Mouse (Mus musculus) limb, embryonic 14.5 days (tissue): ENCODE measurements around the gene Man2a1. TPM values are rescaled to one million over a fixed set of nuclear protein-coding genes. Genes with fewer than 3 reads are reported as not detected.

Source experiments
- ATAC-seq: fragments of 200-750 bp; cut with Nextera tagmentation; 2 replicates; pipeline ENCODE4 v1.8.0; 2017; ENCODE audit warnings: low read depth, moderate number of reproducible peaks, moderate TSS enrichment; ENCODE audit not compliant: low FRiP score
- DNase-seq: peaks from one replicate; pipeline ENCODE4 v3.0.0-alpha.2; 2015; ENCODE audit warnings: low spot score
- H3K27ac ChIP-seq: fragments of 300-500 bp; sonication (generic); replicated peaks from 2 replicates; pipeline ENCODE4 v1.5.1; 2014; ENCODE audit warnings: low read depth, mild to moderate bottlenecking, low read length, moderate library complexity, mixed read lengths
- H3K27me3 ChIP-seq: fragments of 300-500 bp; sonication (generic); 2 replicates; pipeline ENCODE4 v1.6.1; 2014; ENCODE audit warnings: low read length, mixed read lengths; ENCODE audit not compliant: control insufficient read depth, insufficient read depth
- H3K36me3 ChIP-seq: fragments of 300-500 bp; sonication (generic); 2 replicates; pipeline ENCODE4 v1.6.1; 2014; ENCODE audit warnings: mild to moderate bottlenecking, low read length, moderate library complexity, mixed read lengths; ENCODE audit not compliant: control insufficient read depth, insufficient read depth
- H3K4me1 ChIP-seq: fragments of 300-500 bp; sonication (generic); 2 replicates; pipeline ENCODE4 v1.6.1; 2014; ENCODE audit warnings: antibody characterized with exemption, low read length, mixed read lengths; ENCODE audit not compliant: control insufficient read depth, insufficient read depth
- H3K4me2 ChIP-seq: fragments of 300-500 bp; sonication (generic); replicated peaks from 2 replicates; pipeline ENCODE4 v1.6.1; 2014; ENCODE audit warnings: low read depth, mild to moderate bottlenecking, low read length, moderate library complexity; ENCODE audit not compliant: severe bottlenecking
- H3K4me3 ChIP-seq: fragments of 300-500 bp; sonication (generic); replicated peaks from 2 replicates; pipeline ENCODE4 v1.5.1; 2014; ENCODE audit warnings: low read length
- H3K9ac ChIP-seq: fragments of 300-500 bp; sonication (generic); 2 replicates; pipeline ENCODE4 v1.6.1; 2014; ENCODE audit warnings: mild to moderate bottlenecking, low read depth, low read length, moderate library complexity; ENCODE audit not compliant: severe bottlenecking
- H3K9me3 ChIP-seq: fragments of 300-500 bp; sonication (generic); 2 replicates; pipeline ENCODE4 v1.6.1; 2016; ENCODE audit warnings: low read length; ENCODE audit not compliant: control insufficient read depth
- POLR2A ChIP-seq: fragments of 200-500 bp; IDR thresholded peaks from 2 replicates; pipeline ENCODE4 v1.8.0; 2012; ENCODE audit warnings: inconsistent platforms, mild to moderate bottlenecking, moderate library complexity, borderline replicate concordance; ENCODE audit not compliant: insufficient read depth, insufficient read length; ENCODE audit errors: extremely low read depth
- WGBS: fragments of 180-500 bp; shearing (Covaris S2); extraction: QIAGEN DNeasy Blood & Tissue Kit; methylation state at CpG from one replicate; pipeline ENCODE4 v1.1.7; 2014; 5-methylcytosine and 5-hydroxymethylcytosine counted together
- polyA plus RNA-seq, 2 experiments: library from polyadenylated mRNA; depleted of rRNA in 1 of 2; stranded (reverse) in 1 of 2; unstranded in 1 of 2; fragments of >200 nt; fragmentation: Nextera tagmentation in 1 of 2; extraction: Ambion mirVana in 1 of 2; gene quantifications; 2 replicates each; pipeline versions ENCODE4 v1.2.1 to v1.2.3; 2012 to 2014

Gene Man2a1
- polyA plus RNA-seq, 2 experiments, result 12.5 to 31.9 TPM

- TF ChIP-seq POLR2A, result no peak
- Histone ChIP-seq H3K36me3 (peaks cover 23% of the 10 kb centered on the region), H3K27ac (no peak overlapping the region), H3K9me3 (no peaks in the 10 kb centered on the region), H3K4me1 (no peaks in the 10 kb centered on the region), H3K9ac (no peak overlapping the region), H3K4me3 (no peak overlapping the region), H3K4me2 (no peak overlapping the region), H3K27me3 (no peaks in the 10 kb centered on the region)
- WGBS, result 83% methylated on average over 12 of the region's 12 CpGs
- ATAC-seq (no peak), DNase-seq (no peak)
Measured at GRCm38 (mm10) chr17:64630506-64630905, 30.0 kb downstream of the Man2a1 start.

- Histone ChIP-seq H3K27ac (no peak overlapping the region), H3K36me3 (peaks cover 14% of the 10 kb centered on the region; the same call in 1 of the 2 replicates), H3K4me2 (no peak overlapping the region), H3K9ac (no peak overlapping the region), H3K4me3 (no peak overlapping the region), H3K9me3 (no peaks in the 10 kb centered on the region), H3K4me1 (peaks cover 9% of the 10 kb centered on the region; the same call in 1 of the 2 replicates), H3K27me3 (no peaks in the 10 kb centered on the region)
- TF ChIP-seq POLR2A, result no peak
- 81% methylated on average over 8 of the region's 8 CpGs for WGBS
- no peak for DNase-seq
- no peak for ATAC-seq
Measured at GRCm38 (mm10) chr17:64637868-64638537, 37.5 kb downstream of the Man2a1 start.

- ATAC-seq, result no peak
- Histone ChIP-seq H3K9ac (no peak overlapping the region), H3K27me3 (no peaks in the 10 kb centered on the region), H3K4me3 (no peak overlapping the region), H3K36me3 (peaks cover 9% of the 10 kb centered on the region; the same call in 1 of the 2 replicates), H3K4me1 (peaks cover 26% of the 10 kb centered on the region), H3K9me3 (no peaks in the 10 kb centered on the region), H3K4me2 (no peak overlapping the region), H3K27ac (no peak overlapping the region)
- TF ChIP-seq POLR2A, result no peak
- 72% methylated on average over 3 of the region's 3 CpGs for WGBS
- DNase-seq, result no peak
Measured at GRCm38 (mm10) chr17:64641376-64641775, 40.8 kb downstream of the Man2a1 start.

GRCm38 (mm10) chr17:64643644-64644043 lies 43.1 kb downstream of the Man2a1 start:
- ATAC-seq (no peak; the same call in 1 of the 2 replicates), DNase-seq (no peak)
- Histone ChIP-seq H3K27ac (0 out of 2 replicates have a peak overlapping the region, but pooled peaks have one; percentile 43), H3K4me3 (no peak overlapping the region), H3K27me3 (no peaks in the 10 kb centered on the region), H3K4me2 (no peak overlapping the region), H3K36me3 (peaks cover 9% of the 10 kb centered on the region; the same call in 1 of the 2 replicates), H3K4me1 (peaks cover 26% of the 10 kb centered on the region), H3K9me3 (no peaks in the 10 kb centered on the region), H3K9ac (no peak overlapping the region)
- 28% methylated on average over 7 of the region's 7 CpGs for WGBS
- TF ChIP-seq POLR2A, result no peak

GRCm38 (mm10) chr17:64644888-64645605 lies 44.5 kb downstream of the Man2a1 start:
- Histone ChIP-seq H3K27ac (peak overlapping the region; percentile 48; the same call in 1 of the 2 replicates), H3K27me3 (no peaks in the 10 kb centered on the region), H3K4me2 (no peak overlapping the region), H3K4me3 (no peak overlapping the region), H3K9ac (no peak overlapping the region), H3K4me1 (peaks cover 26% of the 10 kb centered on the region), H3K36me3 (peaks cover 5% of the 10 kb centered on the region), H3K9me3 (no peaks in the 10 kb centered on the region)
- no peak for TF ChIP-seq POLR2A
- ATAC-seq (no peak), DNase-seq (no peak)
- WGBS, result 82% methylated on average over 8 of the region's 8 CpGs
